ENCODE assay signal across 28 mouse cellular contexts in genomic region chr13:75765742-75766141, GRCm38 (mm10). TPM values are rescaled to one million over a fixed set of nuclear protein-coding genes. Genes with fewer than 3 reads are reported as not detected.
DNase-seq lines count a peak whose midpoint lies in the region; ATAC-seq and TF ChIP-seq lines count a peak whose summit lies in the region.
"Had no signal": no experiment of that assay in that cellular context is flagged by ENCODE, and none has a peak within 500 bp of the region (broad histone marks: within the 10 kb centered on the region; RNA-seq: fewer than 3 reads in every experiment).

No protein-coding gene starts in this region.

- WGBS in hindbrain, embryonic 11.5 days: 22% methylated on average over 1 of the region's 1 CpGs
- WGBS in hindbrain, embryonic 16.5 days: 21% methylated on average over 1 of the region's 1 CpGs

- H3K36me3 ChIP-seq in hindbrain, embryonic 11.5 days (ENCODE audit: control insufficient read depth, insufficient read depth, low read length): no peaks in the 10 kb centered on the region
- H3K36me3 ChIP-seq in hindbrain, embryonic 16.5 days (ENCODE audit: control insufficient read depth, insufficient read depth, low read length): no peaks in the 10 kb centered on the region
- H3K36me3 ChIP-seq in ES-Bruce4 (ENCODE audit: control insufficient read depth, insufficient read depth, low read length, poor library complexity, severe bottlenecking): peaks cover 10% of the 10 kb centered on the region
- H3K36me3 ChIP-seq: embryonic facial prominence, embryonic 12.5 days; hindbrain, embryonic 15.5 days; limb, embryonic 13.5 days; neural tube, embryonic 13.5 days had no signal

- peak; percentile 85 for TF ChIP-seq EP300 in ES-Bruce4 (IDR thresholded peaks at IDR 0.05; ENCODE audit: insufficient read depth, low read depth, low read length)

- no peak for TF ChIP-seq CTCF in ES-Bruce4 (IDR thresholded peaks at IDR 0.05; ENCODE audit: low read depth, low read length)

- H3K9ac ChIP-seq in hindbrain, embryonic 11.5 days (ENCODE audit: low read depth, low read length): no peak overlapping the region
- H3K9ac ChIP-seq in hindbrain, embryonic 16.5 days (ENCODE audit: low read depth, low read length): no peak overlapping the region
- no peak overlapping the region for H3K9ac ChIP-seq in ES-Bruce4 (ENCODE audit: low read depth, poor library complexity, severe bottlenecking)
- H3K9ac ChIP-seq: embryonic facial prominence, embryonic 12.5 days; hindbrain, embryonic 15.5 days; kidney, embryonic 15.5 days; limb, embryonic 13.5 days; liver, embryonic 12.5 days; neural tube, embryonic 13.5 days had no signal

- H3K4me2 ChIP-seq in hindbrain, embryonic 11.5 days (replicated peaks; ENCODE audit: low read depth, low read length): no peak overlapping the region
- no peak overlapping the region for H3K4me2 ChIP-seq in hindbrain, embryonic 16.5 days (ENCODE audit: low read length)
- H3K4me2 ChIP-seq: embryonic facial prominence, embryonic 12.5 days; heart, embryonic 11.5 days; hindbrain, embryonic 15.5 days; kidney, embryonic 15.5 days; limb, embryonic 13.5 days; liver, embryonic 12.5 days; neural tube, embryonic 13.5 days had no signal

- H3K27me3 ChIP-seq in hindbrain, embryonic 11.5 days (ENCODE audit: control insufficient read depth, insufficient read depth, low read length): no peaks in the 10 kb centered on the region
- no peaks in the 10 kb centered on the region for H3K27me3 ChIP-seq in hindbrain, embryonic 16.5 days (replicated peaks; ENCODE audit: control insufficient read depth, insufficient read depth, low read length)
- no peaks in the 10 kb centered on the region for H3K27me3 ChIP-seq in ES-Bruce4 (ENCODE audit: control insufficient read depth, insufficient read depth, low read length, poor library complexity, severe bottlenecking)
- H3K27me3 ChIP-seq: embryonic facial prominence, embryonic 12.5 days; hindbrain, embryonic 15.5 days; kidney, embryonic 15.5 days; limb, embryonic 13.5 days; liver, embryonic 12.5 days; megakaryocyte, embryonic 14.5 days; neural tube, embryonic 13.5 days had no signal

- peak; percentile 70; the same call in 1 of the 2 replicates for ATAC-seq in hindbrain, embryonic 11.5 days (ENCODE audit: low FRiP score)
- no peak for ATAC-seq in hindbrain, embryonic 16.5 days
- ATAC-seq: activated CD4-positive, CD25-positive, alpha-beta regulatory T cell, adult 4 months; liver, embryonic 12.5 days; lung, postnatal 0 days had no signal

- H3K4me1 ChIP-seq in hindbrain, embryonic 11.5 days (replicated peaks; ENCODE audit: control insufficient read depth, insufficient read depth, low read length): no peaks in the 10 kb centered on the region
- H3K4me1 ChIP-seq in hindbrain, embryonic 16.5 days (ENCODE audit: control insufficient read depth, insufficient read depth, low read depth, low read length): no peaks in the 10 kb centered on the region
- no peaks in the 10 kb centered on the region for H3K4me1 ChIP-seq in ES-Bruce4 (ENCODE audit: control insufficient read depth, insufficient read depth, low read length)
- H3K4me1 ChIP-seq: hindbrain, embryonic 15.5 days; kidney, embryonic 15.5 days; limb, embryonic 13.5 days had no signal

- DNase-seq in hindbrain, embryonic 11.5 days (ENCODE audit: low spot score): no peak
- DNase-seq in ES-CJ7 (ENCODE audit: low read depth, low spot score): peak; percentile 71
- DNase-seq in embryo, embryonic 10.5 days (ENCODE audit: low spot score): peak; percentile 35
- no peak for DNase-seq in layer of hippocampus, adult 9-11 months
- DNase-seq: adrenal gland, adult 2 months; adrenal gland, postnatal 36 days; B cell, adult 2 months; cerebellum, adult 18-20 months; cerebellum, postnatal 10 days; gastrocnemius, postnatal 25 days; heart, postnatal 36 days; kidney, adult 18-20 months; kidney, postnatal 25 days; lung, adult 18-20 months; lung, postnatal 4 days; thymus, postnatal 4 days had no signal

- H3K4me3 ChIP-seq in hindbrain, embryonic 11.5 days (ENCODE audit: low read depth, low read length): no peak overlapping the region
- H3K4me3 ChIP-seq in hindbrain, embryonic 16.5 days (ENCODE audit: low read length): no peak overlapping the region
- H3K4me3 ChIP-seq in ES-Bruce4 (ENCODE audit: low read depth, low read length): no peak overlapping the region
- H3K4me3 ChIP-seq: embryonic facial prominence, embryonic 12.5 days; hindbrain, embryonic 15.5 days; kidney, embryonic 15.5 days; limb, embryonic 13.5 days; liver, embryonic 12.5 days; megakaryocyte, embryonic 14.5 days; neural tube, embryonic 13.5 days had no signal

- no peaks in the 10 kb centered on the region for H3K9me3 ChIP-seq in hindbrain, embryonic 11.5 days (ENCODE audit: control insufficient read depth, low read length)
- no peaks in the 10 kb centered on the region for H3K9me3 ChIP-seq in hindbrain, embryonic 16.5 days (ENCODE audit: control insufficient read depth, low read length)
- no peaks in the 10 kb centered on the region for H3K9me3 ChIP-seq in ES-Bruce4 (replicated peaks; ENCODE audit: control insufficient read depth, insufficient read depth, low read length, poor library complexity, severe bottlenecking)
- H3K9me3 ChIP-seq: embryonic facial prominence, embryonic 12.5 days; hindbrain, embryonic 15.5 days; kidney, embryonic 15.5 days; limb, embryonic 13.5 days; liver, embryonic 12.5 days; megakaryocyte, embryonic 14.5 days; neural tube, embryonic 13.5 days had no signal

- H3K27ac ChIP-seq in hindbrain, embryonic 11.5 days (ENCODE audit: low read depth, low read length): 0 out of 2 replicates have a peak overlapping the region, but pooled peaks have one; percentile 17
- H3K27ac ChIP-seq in hindbrain, embryonic 16.5 days (ENCODE audit: low read depth, low read length): no peak overlapping the region
- H3K27ac ChIP-seq in ES-Bruce4 (ENCODE audit: insufficient read depth, low read length): peak overlapping the region; percentile 84
- H3K27ac ChIP-seq: embryonic facial prominence, embryonic 12.5 days; hindbrain, embryonic 15.5 days; kidney, embryonic 15.5 days; limb, embryonic 13.5 days; liver, embryonic 12.5 days; neural tube, embryonic 13.5 days had no signal

- TF ChIP-seq POLR2A in ES-Bruce4 (IDR thresholded peaks at IDR 0.05; ENCODE audit: insufficient read depth, low read length): no peak

RNA-seq across cellular contexts. Expression of gene Ell2, which starts 59.2 kb away (rescaled TPM):
- polyA plus RNA-seq in hindbrain, embryonic 11.5 days (2014; fragmentation: Nextera tagmentation; extraction: Ambion mirVana): 3.8 and 4.7 TPM in 2 replicates
- polyA plus RNA-seq in hindbrain, embryonic 16.5 days (2015; fragmentation: Nextera tagmentation; extraction: Ambion mirVana): 1.8 and 2.2 TPM in 2 replicates
- polyA plus RNA-seq in ES-Bruce4 (2011; ENCODE audit: insufficient read depth, insufficient read length, low read depth, missing spikeins): 41.0 and 41.5 TPM in 2 replicates

Comparison
In these comparisons a context has a peak if more than half of its experiments do, and no peak if none do; other contexts are left out.
1. DNase-seq: peak in ES-CJ7 (single experiment) and embryo, embryonic 10.5 days (single experiment); none in hindbrain, embryonic 11.5 days (single experiment) and layer of hippocampus, adult 9-11 months (single experiment).